Mouse (Mus musculus): ENCODE results near the gene Gm6710. TPM values are rescaled to one million over a fixed set of nuclear protein-coding genes. Genes with fewer than 3 reads are reported as not detected.
"Not testable (repeated sequence)": the region's sequence is repeated elsewhere in the genome, so short reads cannot be mapped to it uniquely, and the experiment has no call there.

The Gm6710 gene
- polyA plus RNA-seq (2015; fragmentation: Nextera tagmentation; extraction: Ambion mirVana), result 24.8 and 28.9 TPM in 2 replicates

DNA sequence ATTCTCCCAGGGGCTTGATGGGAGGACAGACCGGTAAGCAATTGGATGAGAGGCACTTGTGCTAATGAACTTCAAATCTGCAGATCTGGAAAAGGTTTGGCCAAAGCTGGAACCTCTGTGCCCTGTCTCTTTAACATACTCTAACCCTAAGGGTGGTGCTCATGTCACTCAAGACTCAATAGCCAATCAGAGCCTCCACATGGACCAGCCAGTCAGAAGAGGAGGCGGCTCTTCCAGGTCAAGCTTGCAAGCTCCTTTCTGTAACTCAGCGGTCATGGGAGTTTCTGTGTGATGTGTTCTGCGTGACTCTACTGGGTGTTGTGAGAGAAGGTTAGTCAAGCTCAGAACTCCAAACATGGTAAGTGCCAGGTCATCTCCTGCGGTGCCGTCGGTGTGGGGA is at the start of gene Gm6710:
Gene Gm6710 (plus strand): TSS at position 196 of the 400 bp plus-strand sequence.
- no CpG with 5 or more reads among the region's 7 CpGs for WGBS

More for the DNA sequence above, at the start of gene Gm6710:
- H3K9ac ChIP-seq (replicated peaks); H3K27me3 ChIP-seq; H3K9me3 ChIP-seq; H3K4me2 ChIP-seq (replicated peaks); H3K36me3 ChIP-seq; H3K4me3 ChIP-seq (replicated peaks); ATAC-seq; H3K27ac ChIP-seq; H3K4me1 ChIP-seq (replicated peaks): not testable (repeated sequence)

Other genes with a start within 250 kb of the Gm6710 start
- gene Gm11007, start 225.2 kb upstream of the Gm6710 start, polyA plus RNA-seq (2015; fragmentation: Nextera tagmentation; extraction: Ambion mirVana), result not detected in 2 replicates
- gene Zfp969, start 165.6 kb upstream of the Gm6710 start, polyA plus RNA-seq (2015; fragmentation: Nextera tagmentation; extraction: Ambion mirVana), result 10.8 and 14.7 TPM in 2 replicates
- gene Gm2007, start 127.7 kb upstream of the Gm6710 start, polyA plus RNA-seq (2015; fragmentation: Nextera tagmentation; extraction: Ambion mirVana), result not detected in 2 replicates
- gene Gm14288, start 68.1 kb upstream of the Gm6710 start, polyA plus RNA-seq (2015; fragmentation: Nextera tagmentation; extraction: Ambion mirVana), result 0.58 TPM in 1 of 2 replicates, not detected in the other
- 2.8 TPM in 2 replicates for gene Zfp966, start 61.9 kb downstream of the Gm6710 start, polyA plus RNA-seq (2015; fragmentation: Nextera tagmentation; extraction: Ambion mirVana)
- gene Gm2026, start 96.1 kb downstream of the Gm6710 start, polyA plus RNA-seq (2015; fragmentation: Nextera tagmentation; extraction: Ambion mirVana), result 25.2 and 31.7 TPM in 2 replicates

Data from midbrain, embryonic 13.5 days (tissue).